Mouse (Mus musculus): ENCODE measurements at regions not wholly inside any gene's neighbourhood (a gene's known extent, or its start where the extent isn't known, plus 50 kb on each side); places are given as distances from the start of the nearest gene placed in this dataset.

- DNase-seq, result no peak
Measured at GRCm38 (mm10) chr10:67339371-67339929, 54.3 kb upstream of the Nrbf2 start.

DNA sequence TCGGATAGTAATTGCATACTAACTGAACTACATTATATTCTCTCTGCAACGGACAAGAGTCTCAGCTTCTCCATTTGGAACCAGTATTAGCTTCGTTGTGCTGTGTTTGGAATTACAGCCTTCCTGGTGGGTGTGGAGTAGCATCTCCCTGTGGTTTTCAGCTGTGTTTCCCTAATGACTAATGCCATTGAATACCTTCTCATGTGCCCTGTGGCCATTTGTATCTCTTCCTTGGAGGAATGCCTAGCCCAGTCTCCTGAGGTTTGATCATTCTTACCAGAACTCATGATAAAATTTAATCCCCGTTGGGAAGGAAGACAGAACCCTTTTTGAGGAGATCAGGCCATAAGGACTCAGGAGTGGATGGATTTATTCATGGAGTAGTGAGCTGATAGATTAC lies 59.6 kb upstream of the Nrbf2 start:
- DNase-seq, result no peak

DNA sequence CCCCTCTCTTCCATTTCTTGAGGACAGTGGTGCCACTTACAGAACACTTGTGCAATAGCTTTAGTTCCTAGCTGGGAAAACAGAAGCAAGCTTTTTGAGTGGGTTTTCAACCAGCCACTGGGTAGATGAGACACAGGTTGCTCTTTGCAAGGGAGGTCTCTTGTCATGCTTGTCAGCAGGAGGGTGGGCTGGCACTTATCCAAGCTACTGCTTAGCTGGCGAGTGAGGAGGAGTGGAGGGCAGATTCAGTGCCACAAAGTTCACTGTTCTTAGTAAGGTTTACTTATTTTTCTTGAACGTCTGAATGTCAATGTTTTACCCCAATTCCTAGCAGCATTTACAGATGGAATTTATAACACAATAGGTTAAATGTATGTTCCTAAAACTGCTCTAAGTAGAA lies 65.9 kb upstream of the Nrbf2 start:
- DNase-seq, result no peak

DNA sequence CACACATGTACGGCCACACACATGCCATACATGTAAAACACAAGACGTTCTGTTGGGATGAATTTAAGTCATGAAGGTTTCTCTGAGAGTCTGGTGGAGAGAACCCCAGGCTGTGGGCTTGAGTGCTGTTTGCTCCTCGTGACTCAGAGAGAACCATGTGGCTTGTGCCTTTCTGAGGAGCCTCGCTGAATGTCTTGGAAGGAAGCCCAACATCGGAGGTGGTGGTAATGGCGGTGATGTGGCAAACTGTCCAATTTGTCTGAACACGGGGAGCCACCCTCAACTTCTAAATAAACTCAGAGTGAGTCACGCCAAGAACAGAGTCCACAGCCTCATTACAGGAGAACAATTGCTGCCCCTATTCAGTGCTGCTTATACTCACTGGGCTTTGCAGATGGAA lies 75.7 kb upstream of the Nrbf2 start:
- DNase-seq, result no peak

GRCm38 (mm10) chr10:67361281-67361680 lies 76.2 kb upstream of the Nrbf2 start:
- no peak for DNase-seq

DNA sequence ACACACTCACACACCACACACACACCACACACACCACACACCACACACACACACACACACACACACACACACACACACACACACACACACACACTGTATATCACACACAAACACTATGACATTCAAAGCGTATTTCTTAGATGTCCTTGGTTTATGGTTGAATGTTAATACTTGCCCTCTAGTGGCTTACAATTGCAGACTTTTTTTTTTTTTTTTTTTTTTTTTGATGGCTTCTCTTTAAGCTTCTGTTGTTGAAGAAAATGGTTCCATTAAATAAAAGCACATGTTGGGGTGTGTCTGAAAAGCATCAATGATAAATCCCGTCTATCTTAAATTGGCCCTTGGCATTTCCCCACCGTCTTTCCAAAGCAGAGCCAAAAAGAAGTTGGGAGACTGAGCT lies 79.5 kb upstream of the Nrbf2 start:
- DNase-seq, result no peak

- DNase-seq, result no peak
Measured at GRCm38 (mm10) chr10:67365158-67365557, 80.1 kb upstream of the Nrbf2 start.

- no peak for DNase-seq
Measured at GRCm38 (mm10) chr10:67372569-67373161, 87.6 kb upstream of the Nrbf2 start.

- no peak for DNase-seq
Measured at GRCm38 (mm10) chr10:67376638-67377037, 91.5 kb upstream of the Nrbf2 start.

DNA sequence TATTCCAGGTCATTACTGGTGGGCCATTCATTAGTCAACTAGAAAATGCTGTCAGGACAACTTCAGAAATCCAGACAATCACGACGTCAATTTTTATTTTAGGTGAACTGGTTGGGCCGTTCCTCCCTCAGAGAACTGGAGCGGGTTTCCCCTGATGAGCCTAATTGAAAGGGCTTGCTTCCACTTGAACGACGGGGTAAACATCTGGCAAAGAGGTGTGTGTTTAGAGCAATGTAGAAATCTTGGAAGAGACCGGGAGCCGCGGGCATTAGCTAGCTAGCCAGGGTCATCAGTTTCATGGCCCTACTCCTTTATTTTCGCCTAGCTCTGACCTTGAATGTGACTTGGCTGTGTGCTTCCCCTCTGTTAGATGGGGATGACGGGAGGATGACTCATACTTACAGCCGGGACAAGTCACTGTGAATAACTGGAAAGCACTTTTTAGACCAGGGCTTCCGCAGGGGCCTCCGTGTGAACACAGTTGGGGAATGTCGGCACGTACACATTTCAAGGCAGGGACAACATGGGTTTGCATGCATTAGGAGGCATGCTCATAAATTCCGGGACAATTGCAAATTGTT lies 92.6 kb upstream of the Nrbf2 start:
- no peak for DNase-seq

DNA sequence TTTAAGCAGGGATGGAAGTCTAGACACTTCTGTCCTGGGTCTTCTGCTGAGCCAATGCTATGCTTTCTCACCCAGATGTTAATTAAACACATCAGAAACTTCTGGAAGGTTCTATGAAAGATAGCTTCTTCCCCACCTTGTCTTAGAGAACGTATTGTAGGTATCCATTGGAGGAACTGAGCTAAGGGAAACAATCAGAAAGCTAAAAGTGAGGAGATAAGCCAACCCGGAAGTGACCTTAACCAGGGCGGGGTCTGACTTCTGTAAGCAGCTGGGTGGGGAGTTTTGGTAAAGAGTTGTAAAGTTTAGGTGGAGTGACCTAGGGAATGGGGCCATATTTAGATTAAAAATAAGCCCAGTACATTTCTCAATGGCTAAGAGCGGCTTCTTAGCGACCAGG lies 95.1 kb upstream of the Nrbf2 start:
- DNase-seq, result no peak

- no peak for DNase-seq
Measured at GRCm38 (mm10) chr10:67383352-67383751, 98.2 kb upstream of the Nrbf2 start.

GRCm38 (mm10) chr10:67383802-67384567 lies 98.9 kb upstream of the Nrbf2 start:
- no peak for DNase-seq

DNA sequence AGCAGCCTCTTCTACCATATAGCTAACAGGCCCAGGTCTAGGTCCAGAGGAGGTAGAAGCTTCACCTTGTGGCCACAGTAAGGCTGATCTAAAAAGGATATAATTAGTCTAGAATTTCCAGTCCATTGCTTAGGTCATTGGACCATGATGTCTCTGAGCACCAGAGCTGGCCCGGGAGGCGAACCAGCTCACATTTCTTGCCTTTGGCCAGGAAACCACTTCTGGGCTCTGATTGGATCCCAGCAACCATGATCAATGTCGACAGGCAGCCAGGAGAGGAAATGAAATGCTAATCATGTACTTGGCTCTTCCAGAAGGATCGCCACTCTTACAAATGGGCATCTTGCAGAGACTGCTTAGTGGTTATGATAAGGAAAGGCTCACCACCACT lies 99.5 kb upstream of the Nrbf2 start:
- DNase-seq, result no peak

GRCm38 (mm10) chr10:67385966-67386365 lies 100.9 kb upstream of the Nrbf2 start:
- DNase-seq, result no peak

DNA sequence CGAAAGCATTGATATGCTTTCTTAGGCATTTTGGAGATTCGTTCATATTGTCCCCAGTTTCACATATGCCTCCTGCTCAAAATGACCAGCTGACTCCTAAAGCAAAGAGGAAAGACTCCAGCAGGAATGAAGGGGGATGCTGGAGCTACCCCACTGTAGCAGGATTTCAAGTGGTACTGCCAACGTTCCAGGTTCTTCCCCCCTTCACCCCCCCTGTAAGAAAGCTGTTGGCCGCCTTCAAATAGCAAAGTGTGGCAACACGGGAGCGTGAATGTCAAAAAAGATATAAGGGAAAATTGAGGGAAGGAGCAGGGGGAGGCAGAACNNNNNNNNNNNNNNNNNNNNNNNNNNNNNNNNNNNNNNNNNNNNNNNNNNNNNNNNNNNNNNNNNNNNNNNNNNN lies 103.7 kb upstream of the Nrbf2 start:
- no peak for DNase-seq

GRCm38 (mm10) chr10:67400434-67400833 lies 115.3 kb upstream of the Nrbf2 start:
- no peak for DNase-seq

DNA sequence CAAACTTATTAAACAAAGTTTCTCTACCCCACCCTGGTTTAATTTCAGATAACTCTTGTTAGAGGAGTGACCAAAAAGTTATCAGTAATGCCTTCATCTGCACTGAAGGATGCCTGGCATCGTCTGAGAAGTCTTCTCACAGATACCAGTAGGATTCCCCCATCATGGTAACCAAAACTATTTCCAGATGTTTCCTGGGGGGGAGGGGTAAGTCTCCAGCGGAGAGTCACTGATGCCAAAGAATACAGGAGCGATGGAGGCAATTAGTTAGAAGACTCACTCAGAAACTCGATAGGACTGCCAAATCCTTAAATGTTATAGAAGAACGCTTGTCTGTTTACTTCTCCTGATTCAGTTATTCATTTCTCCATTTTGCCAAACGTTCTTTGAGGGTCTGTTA lies 116.3 kb upstream of the Nrbf2 start:
- no peak for DNase-seq

- DNase-seq, result no peak
Measured at GRCm38 (mm10) chr10:67417529-67417928, 117.7 kb upstream of the Egr2 start.

- DNase-seq, result no peak
Measured at GRCm38 (mm10) chr10:67420761-67421160, 114.5 kb upstream of the Egr2 start.

GRCm38 (mm10) chr10:67425407-67425806 lies 109.9 kb upstream of the Egr2 start:
- DNase-seq, result no peak

- no peak for DNase-seq
Measured at GRCm38 (mm10) chr10:67427220-67427619, 108.1 kb upstream of the Egr2 start.

DNA sequence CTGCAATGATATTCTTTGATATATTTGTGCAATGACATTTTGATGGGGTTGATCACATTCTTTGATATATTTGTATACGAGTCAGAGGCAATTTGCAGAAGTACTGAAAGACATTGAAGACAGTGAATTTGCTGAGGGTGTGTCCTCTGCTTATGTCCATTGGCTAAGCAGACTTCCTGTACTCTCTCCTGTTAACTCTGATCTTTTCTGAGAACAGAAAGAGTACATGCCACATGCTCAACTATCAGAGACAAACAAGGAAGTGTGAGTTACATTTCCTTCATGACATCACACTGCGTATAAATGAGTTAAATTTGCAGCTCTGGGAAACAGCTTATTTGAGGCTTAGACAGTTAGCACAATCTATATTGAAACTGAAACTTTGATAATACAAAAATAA lies 104.5 kb upstream of the Egr2 start:
- DNase-seq, result no peak

DNA sequence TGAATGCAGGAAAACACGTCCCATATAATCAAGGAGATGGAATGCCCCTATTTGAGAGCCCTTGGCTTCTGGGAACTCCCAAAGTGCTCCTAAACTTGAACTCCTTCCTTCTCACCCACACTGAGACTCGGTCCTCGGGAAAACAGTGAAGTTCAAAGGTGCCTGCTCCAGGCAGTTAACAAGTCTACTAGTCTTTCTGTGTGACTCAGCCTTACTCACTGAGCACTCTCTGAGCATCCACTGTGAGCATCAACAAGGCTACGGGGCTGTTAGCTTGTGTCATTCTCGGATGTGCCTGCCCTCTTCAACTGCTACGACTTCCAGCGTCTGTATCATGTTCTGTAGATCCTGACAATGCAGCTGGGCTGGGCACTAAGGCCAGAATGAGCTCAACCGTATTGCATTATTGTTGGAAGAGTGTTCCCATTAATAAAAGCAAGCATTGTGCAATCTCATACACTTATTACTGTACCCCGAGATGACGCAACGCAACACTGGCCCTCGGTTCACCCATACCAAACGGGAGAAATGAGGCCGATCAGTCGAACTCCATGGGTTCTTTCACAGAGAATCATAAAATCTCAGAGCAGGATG lies 96.1 kb upstream of the Egr2 start:
- DNase-seq, result no peak
